Mouse (Mus musculus) E14TG2a.4 (cell line): ENCODE data around the gene Dclk2.

Source experiments
- H3K27me3 ChIP-seq: 2 replicates; pipeline ENCODE4 v1.6.1; 2014; ENCODE audit warnings: low read length, control low read depth; ENCODE audit not compliant: insufficient read depth
- H3K36me3 ChIP-seq: 2 replicates; pipeline ENCODE4 v1.6.1; 2014; ENCODE audit warnings: low read length, control low read depth; ENCODE audit not compliant: insufficient read depth
- H3K4me1 ChIP-seq: replicated peaks from 2 replicates; pipeline ENCODE4 v1.6.1; 2014; ENCODE audit warnings: low read depth, low read length, control low read depth
- H3K4me3 ChIP-seq: replicated peaks from 2 replicates; pipeline ENCODE4 v1.5.1; 2014; ENCODE audit warnings: mild to moderate bottlenecking, low read length
- H3K9me3 ChIP-seq: 2 replicates; pipeline ENCODE4 v1.6.1; 2014; ENCODE audit warnings: low read length, control low read depth
- CTCF ChIP-seq: conservative IDR thresholded peaks from 2 replicates; pipeline ENCODE4 v1.5.1; 2014; ENCODE audit warnings: low read length
- NANOG ChIP-seq: IDR thresholded peaks from 2 replicates; pipeline ENCODE4 v1.6.1; 2014; ENCODE audit warnings: borderline replicate concordance, low read length, mixed read lengths
- POU5F1 ChIP-seq: IDR thresholded peaks from 2 replicates; pipeline ENCODE4 v1.6.1; 2014; ENCODE audit warnings: low read length, borderline replicate concordance

The Dclk2 gene

GRCm38 (mm10) chr3:86883985-86884384 lies 36.7 kb downstream of the Dclk2 start:
- Histone ChIP-seq H3K36me3 (peaks cover 11% of the 10 kb centered on the region; the same call in 1 of the 2 replicates), H3K4me3 (no peak overlapping the region), H3K4me1 (peaks cover 16% of the 10 kb centered on the region), H3K9me3 (peaks cover 9% of the 10 kb centered on the region), H3K27me3 (no peaks in the 10 kb centered on the region)
- no peak for TF ChIP-seq POU5F1
- TF ChIP-seq NANOG = no peak
- TF ChIP-seq CTCF = no peak

GRCm38 (mm10) chr3:86875912-86876311 lies 44.7 kb downstream of the Dclk2 start:
- TF ChIP-seq CTCF (no peak), POU5F1 (no peak), NANOG (no peak)
- H3K4me3 ChIP-seq = no peak overlapping the region
- no peaks in the 10 kb centered on the region for H3K27me3 ChIP-seq
- no peaks in the 10 kb centered on the region for H3K9me3 ChIP-seq
- no peaks in the 10 kb centered on the region for H3K36me3 ChIP-seq
- peaks cover 15% of the 10 kb centered on the region for H3K4me1 ChIP-seq

- no peak for TF ChIP-seq CTCF
- TF ChIP-seq NANOG = no peak
- no peak for TF ChIP-seq POU5F1
- Histone ChIP-seq H3K36me3 (no peaks in the 10 kb centered on the region), H3K9me3 (no peaks in the 10 kb centered on the region), H3K27me3 (no peaks in the 10 kb centered on the region), H3K4me1 (peaks cover 17% of the 10 kb centered on the region), H3K4me3 (no peak overlapping the region)
These were observed 47.5 kb downstream of the Dclk2 start for GRCm38 (mm10) chr3:86873092-86873600.

GRCm38 (mm10) chr3:86870952-86871351 lies 49.7 kb downstream of the Dclk2 start:
- Histone ChIP-seq H3K36me3 (no peaks in the 10 kb centered on the region), H3K27me3 (no peaks in the 10 kb centered on the region), H3K4me3 (no peak overlapping the region), H3K9me3 (no peaks in the 10 kb centered on the region), H3K4me1 (peaks cover 20% of the 10 kb centered on the region)
- TF ChIP-seq POU5F1 (no peak), NANOG (no peak), CTCF (no peak)

- H3K27me3 ChIP-seq = no peaks in the 10 kb centered on the region
- TF ChIP-seq CTCF (no peak), NANOG (no peak), POU5F1 (no peak)
- peaks cover 20% of the 10 kb centered on the region for H3K4me1 ChIP-seq
- no peaks in the 10 kb centered on the region for H3K9me3 ChIP-seq
- no peaks in the 10 kb centered on the region for H3K36me3 ChIP-seq
- no peak overlapping the region for H3K4me3 ChIP-seq
These were observed 50.2 kb downstream of the Dclk2 start for GRCm38 (mm10) chr3:86870411-86870810.

- Histone ChIP-seq H3K4me1 (peaks cover 11% of the 10 kb centered on the region), H3K27me3 (no peaks in the 10 kb centered on the region), H3K4me3 (no peak overlapping the region), H3K9me3 (peaks cover 4% of the 10 kb centered on the region; the same call in 1 of the 2 replicates), H3K36me3 (no peaks in the 10 kb centered on the region)
- TF ChIP-seq POU5F1 (no peak), NANOG (no peak), CTCF (no peak)
These were observed 51.9 kb downstream of the Dclk2 start for GRCm38 (mm10) chr3:86868721-86869120.

- peaks cover 7% of the 10 kb centered on the region; the same call in 1 of the 2 replicates for H3K9me3 ChIP-seq
- peak overlapping the region; percentile 66 for H3K4me3 ChIP-seq
- H3K27me3 ChIP-seq = no peaks in the 10 kb centered on the region
- no peaks in the 10 kb centered on the region for H3K36me3 ChIP-seq
- H3K4me1 ChIP-seq = peaks cover 53% of the 10 kb centered on the region
- TF ChIP-seq NANOG = no peak
- TF ChIP-seq CTCF = no peak
- no peak for TF ChIP-seq POU5F1
These were observed 57.2 kb downstream of the Dclk2 start for GRCm38 (mm10) chr3:86863327-86864008.

GRCm38 (mm10) chr3:86862939-86863311 lies 57.7 kb downstream of the Dclk2 start:
- Histone ChIP-seq H3K4me3 (peak overlapping the region; percentile 66), H3K4me1 (peaks cover 55% of the 10 kb centered on the region), H3K36me3 (no peaks in the 10 kb centered on the region), H3K27me3 (no peaks in the 10 kb centered on the region), H3K9me3 (peaks cover 7% of the 10 kb centered on the region; the same call in 1 of the 2 replicates)
- no peak for TF ChIP-seq NANOG
- no peak for TF ChIP-seq CTCF
- TF ChIP-seq POU5F1 = no peak

- 0 out of 2 replicates have a peak overlapping the region, but pooled peaks have one; percentile 37 for H3K4me3 ChIP-seq
- H3K4me1 ChIP-seq = peaks cover 59% of the 10 kb centered on the region
- peaks cover 7% of the 10 kb centered on the region; the same call in 1 of the 2 replicates for H3K9me3 ChIP-seq
- no peak for TF ChIP-seq CTCF
- TF ChIP-seq POU5F1 = no peak
- TF ChIP-seq NANOG = no peak
- H3K27me3 ChIP-seq = no peaks in the 10 kb centered on the region
- H3K36me3 ChIP-seq = no peaks in the 10 kb centered on the region
These were observed 58.3 kb downstream of the Dclk2 start for GRCm38 (mm10) chr3:86862245-86862938.
